Mouse (Mus musculus) lung, postnatal 0 days (tissue): ENCODE data around the gene Creld2. TPM values are rescaled to one million over a fixed set of nuclear protein-coding genes. Genes with fewer than 3 reads are reported as not detected.
A peak's percentile ranks its signal among the peaks of the same experiment; 100 is the strongest.

Experiments used
- ATAC-seq: fragments of 200-750 bp; cut with Nextera tagmentation; 2 replicates; pipeline ENCODE4 v1.8.0; 2017; ENCODE audit warnings: moderate library complexity
- DNase-seq: peaks from one replicate; pipeline ENCODE4 v3.0.0-alpha.2; 2016; ENCODE audit warnings: low spot score
- H3K27ac ChIP-seq: fragments of 300-500 bp; sonication (generic); 2 replicates; pipeline ENCODE4 v1.5.1; 2014; ENCODE audit warnings: antibody characterized with exemption, mild to moderate bottlenecking, low read length, mixed read lengths
- H3K27me3 ChIP-seq: fragments of 300-500 bp; sonication (generic); replicated peaks from 2 replicates; pipeline ENCODE4 v1.6.1; 2014; ENCODE audit warnings: low read length, mixed read lengths; ENCODE audit not compliant: insufficient read depth
- H3K36me3 ChIP-seq: fragments of 300-500 bp; sonication (generic); 2 replicates; pipeline ENCODE4 v1.6.1; 2014; ENCODE audit warnings: low read length, mixed read lengths; ENCODE audit not compliant: insufficient read depth
- H3K4me1 ChIP-seq: fragments of 300-500 bp; sonication (generic); 2 replicates; pipeline ENCODE4 v1.6.1; 2014; ENCODE audit warnings: antibody characterized with exemption, low read depth, low read length, mixed read lengths; ENCODE audit not compliant: insufficient read depth
- H3K4me2 ChIP-seq: fragments of 300-500 bp; sonication (generic); replicated peaks from 2 replicates; pipeline ENCODE4 v1.6.1; 2014; ENCODE audit warnings: low read depth, mild to moderate bottlenecking, low read length, moderate library complexity, mixed read lengths
- H3K4me3 ChIP-seq: fragments of 300-500 bp; sonication (generic); 2 replicates; pipeline ENCODE4 v1.5.1; 2014; ENCODE audit warnings: low read depth, low read length
- H3K9ac ChIP-seq: fragments of 300-500 bp; sonication (generic); replicated peaks from 2 replicates; pipeline ENCODE4 v1.6.1; 2014; ENCODE audit warnings: low read depth, mild to moderate bottlenecking
- H3K9me3 ChIP-seq: fragments of 300-500 bp; sonication (generic); 2 replicates; pipeline ENCODE4 v1.6.1; 2016; ENCODE audit warnings: low read length, mixed read lengths
- CTCF ChIP-seq: IDR thresholded peaks from 2 replicates; pipeline ENCODE4 v1.5.1; 2016; ENCODE audit warnings: antibody characterized with exemption, mild to moderate bottlenecking
- EP300 ChIP-seq: IDR thresholded peaks from 2 replicates; pipeline ENCODE4 v1.6.1; 2016; ENCODE audit warnings: antibody characterized with exemption, mild to moderate bottlenecking, control low read depth
- WGBS: fragments of 180-500 bp; shearing (Covaris S2); extraction: QIAGEN DNeasy Blood & Tissue Kit; methylation state at CpG from one replicate; pipeline ENCODE4 v1.1.7; 2014; 5-methylcytosine and 5-hydroxymethylcytosine counted together
- polyA plus RNA-seq: library from polyadenylated mRNA; unstranded; fragments of >200 nt; fragmentation: Nextera tagmentation; extraction: Ambion mirVana; gene quantifications from 2 replicates; pipeline ENCODE4 v1.2.1, GENCODE M21; 2015

Gene Creld2
- polyA plus RNA-seq, 1 experiment from 2014 or later = 62.6 TPM

- TF ChIP-seq CTCF (no peak), EP300 (no peak)
- DNase-seq (no peak), ATAC-seq (no peak)
- H3K4me1 ChIP-seq = no peaks in the 10 kb centered on the region; the same call in 1 of the 2 replicates
- no peak overlapping the region for H3K4me3 ChIP-seq
- 56% methylated on average over 9 of the region's 9 CpGs for WGBS
- no peaks in the 10 kb centered on the region for H3K9me3 ChIP-seq
- no peak overlapping the region for H3K27ac ChIP-seq
- no peak overlapping the region for H3K4me2 ChIP-seq
- no peak overlapping the region for H3K9ac ChIP-seq
- no peaks in the 10 kb centered on the region for H3K27me3 ChIP-seq
- no peaks in the 10 kb centered on the region for H3K36me3 ChIP-seq
These were observed 13.1 kb downstream of the Creld2 start for GRCm38 (mm10) chr15:88832536-88832935.

- no peak overlapping the region for H3K4me2 ChIP-seq
- H3K27ac ChIP-seq = 0 out of 2 replicates have a peak overlapping the region, but pooled peaks have one; percentile 20
These were observed 16.6 kb downstream of the Creld2 start for GRCm38 (mm10) chr15:88836031-88836430.

GRCm38 (mm10) chr15:88836571-88836970 lies 17.1 kb downstream of the Creld2 start:
- peaks cover 11% of the 10 kb centered on the region; the same call in 1 of the 2 replicates for H3K4me1 ChIP-seq
- no peak for DNase-seq
- no peaks in the 10 kb centered on the region for H3K36me3 ChIP-seq
- WGBS = 63% methylated on average over 5 of the region's 5 CpGs
- peak overlapping the region; percentile 56 for H3K4me2 ChIP-seq
- H3K4me3 ChIP-seq = no peak overlapping the region
- H3K9me3 ChIP-seq = no peaks in the 10 kb centered on the region
- no peak overlapping the region for H3K9ac ChIP-seq
- H3K27me3 ChIP-seq = no peaks in the 10 kb centered on the region
- no peak for ATAC-seq
- no peak for TF ChIP-seq EP300
- TF ChIP-seq CTCF = no peak
- 0 out of 2 replicates have a peak overlapping the region, but pooled peaks have one; percentile 20 for H3K27ac ChIP-seq

More at GRCm38 (mm10) chr15:88836031-88836430, 16.6 kb downstream of the Creld2 start:
- 75% methylated on average over 6 of the region's 6 CpGs for WGBS
- peaks cover 11% of the 10 kb centered on the region; the same call in 1 of the 2 replicates for H3K4me1 ChIP-seq
- no peaks in the 10 kb centered on the region for H3K9me3 ChIP-seq
- H3K27me3 ChIP-seq = no peaks in the 10 kb centered on the region
- DNase-seq = peak; percentile 59
- no peak overlapping the region for H3K9ac ChIP-seq
- no peak overlapping the region for H3K4me3 ChIP-seq
- no peaks in the 10 kb centered on the region for H3K36me3 ChIP-seq
- no peak for TF ChIP-seq EP300
- peak; percentile 64 for TF ChIP-seq CTCF
- no peak for ATAC-seq

GRCm38 (mm10) chr15:88837199-88837932 lies 17.9 kb downstream of the Creld2 start:
- H3K4me1 ChIP-seq = peaks cover 11% of the 10 kb centered on the region; the same call in 1 of the 2 replicates
- H3K4me2 ChIP-seq = peak overlapping the region; percentile 56
- peak; percentile 73 for ATAC-seq
- H3K9me3 ChIP-seq = no peaks in the 10 kb centered on the region
- no peaks in the 10 kb centered on the region for H3K27me3 ChIP-seq
- TF ChIP-seq EP300 (no peak), CTCF (peak; percentile 58)
- peak overlapping the region; percentile 80 for H3K27ac ChIP-seq
- peak; percentile 86 for DNase-seq
- peak overlapping the region; percentile 32; the same call in 1 of the 2 replicates for H3K9ac ChIP-seq
- peak overlapping the region; percentile 39 for H3K4me3 ChIP-seq
- WGBS = under 1% methylated on average over 36 of the region's 39 CpGs
- H3K36me3 ChIP-seq = no peaks in the 10 kb centered on the region

GRCm38 (mm10) chr15:88837977-88838376 lies 18.5 kb downstream of the Creld2 start:
- no peaks in the 10 kb centered on the region for H3K36me3 ChIP-seq
- no peaks in the 10 kb centered on the region for H3K9me3 ChIP-seq
- peak; percentile 21 for ATAC-seq
- H3K27me3 ChIP-seq = no peaks in the 10 kb centered on the region
- DNase-seq = peak; percentile 72
- H3K4me2 ChIP-seq = peak overlapping the region; percentile 56
- H3K4me3 ChIP-seq = peak overlapping the region; percentile 39
- WGBS = 3% methylated on average over 11 of the region's 11 CpGs
- no peak overlapping the region; the same call in 1 of the 2 replicates for H3K9ac ChIP-seq
- H3K4me1 ChIP-seq = peaks cover 11% of the 10 kb centered on the region; the same call in 1 of the 2 replicates
- H3K27ac ChIP-seq = peak overlapping the region; percentile 80
- TF ChIP-seq EP300 (peak; percentile 66), CTCF (no peak)

- H3K9ac ChIP-seq = no peak overlapping the region
- WGBS = 11% methylated on average over 9 of the region's 9 CpGs
- DNase-seq = peak; percentile 72
These were observed 19.8 kb downstream of the Creld2 start for GRCm38 (mm10) chr15:88839271-88839670.

More at GRCm38 (mm10) chr15:88839271-88839670, 19.8 kb downstream of the Creld2 start:
- Histone ChIP-seq H3K4me3 (no peak overlapping the region), H3K4me1 (peaks cover 11% of the 10 kb centered on the region; the same call in 1 of the 2 replicates), H3K36me3 (no peaks in the 10 kb centered on the region), H3K27ac (peak overlapping the region; percentile 81), H3K4me2 (no peak overlapping the region), H3K27me3 (no peaks in the 10 kb centered on the region), H3K9me3 (no peaks in the 10 kb centered on the region)
- peak; percentile 40 for ATAC-seq
- TF ChIP-seq CTCF (no peak), EP300 (0 out of 2 replicates have a peak, but pooled peaks have one; percentile 30)
